Comparison of ENCODE assay signal across 25 mouse cellular contexts in genomic region chr10:68568172-68568571, GRCm38 (mm10).
"Had no signal": no experiment of that assay in that cellular context is flagged by ENCODE, and none has a peak within 500 bp of the region (broad histone marks: within the 10 kb centered on the region; RNA-seq: fewer than 3 reads in every experiment).

No protein-coding gene starts in this region.

- ATAC-seq: hindbrain, embryonic 16.5 days; inflammation-experienced regulatory T-cells, adult 6 months; intestine, embryonic 15.5 days; intestine, postnatal 0 days had no signal

- H3K4me1 ChIP-seq: heart, embryonic 10.5 days; heart, embryonic 12.5 days; hindbrain, embryonic 10.5 days; hindbrain, embryonic 12.5 days; intestine, embryonic 15.5 days; limb, embryonic 13.5 days; limb, embryonic 15.5 days had no signal

- H3K27ac ChIP-seq: gastrocnemius, adult 2 months; heart, embryonic 10.5 days; hindbrain, embryonic 10.5 days; hindbrain, embryonic 12.5 days; hindbrain, embryonic 14.5 days; intestine, embryonic 15.5 days; limb, embryonic 13.5 days; limb, embryonic 15.5 days had no signal

- DNase-seq: gastrocnemius, adult 2 months; gastrocnemius, postnatal 10 days; gastrocnemius, postnatal 25 days; heart, adult 18-20 months; heart, postnatal 10 days; heart, postnatal 4 days; kidney, adult 18-20 months; kidney, adult 8-10 months; kidney, postnatal 10 days; kidney, postnatal 25 days; kidney, postnatal 4 days; layer of hippocampus, adult 9-11 months; layer of hippocampus, postnatal 36 days; left cerebral cortex, postnatal 4 days had no signal

- H3K27me3 ChIP-seq: heart, embryonic 12.5 days; hindbrain, embryonic 12.5 days; intestine, embryonic 15.5 days; limb, embryonic 13.5 days; limb, embryonic 15.5 days had no signal

- H3K4me2 ChIP-seq: heart, embryonic 12.5 days; hindbrain, embryonic 12.5 days; hindbrain, embryonic 14.5 days; intestine, embryonic 15.5 days; limb, embryonic 13.5 days; limb, embryonic 15.5 days had no signal

- H3K9ac ChIP-seq: heart, embryonic 12.5 days; hindbrain, embryonic 12.5 days; hindbrain, embryonic 14.5 days; intestine, embryonic 15.5 days; limb, embryonic 13.5 days; limb, embryonic 15.5 days had no signal

- H3K36me3 ChIP-seq: heart, embryonic 10.5 days; heart, embryonic 12.5 days; hindbrain, embryonic 10.5 days; hindbrain, embryonic 12.5 days; intestine, embryonic 15.5 days; limb, embryonic 13.5 days; limb, embryonic 15.5 days had no signal

- H3K4me3 ChIP-seq: gastrocnemius, adult 2 months; heart, embryonic 10.5 days; heart, embryonic 12.5 days; hindbrain, embryonic 10.5 days; hindbrain, embryonic 12.5 days; intestine, embryonic 15.5 days; limb, embryonic 13.5 days; limb, embryonic 15.5 days had no signal

- H3K9me3 ChIP-seq: heart, embryonic 10.5 days; heart, embryonic 12.5 days; hindbrain, embryonic 10.5 days; hindbrain, embryonic 12.5 days; intestine, embryonic 15.5 days; limb, embryonic 13.5 days; limb, embryonic 15.5 days had no signal
